Mouse (Mus musculus) heart, postnatal 0 days (tissue): ENCODE data around the gene Gse1.
A peak's percentile ranks its signal among the peaks of the same experiment; 100 is the strongest.

Source experiments
- CTCF ChIP-seq: IDR thresholded peaks from 2 replicates; pipeline ENCODE4 v1.5.1; 2016; ENCODE audit warnings: antibody characterized with exemption, control low read depth, low read depth
- EP300 ChIP-seq: IDR thresholded peaks from 2 replicates; pipeline ENCODE4 v1.6.1; 2016; ENCODE audit warnings: antibody characterized with exemption, low read depth

GRCm38 (mm10) chr8:120231870-120232269 lies 3.6 kb downstream of the Gse1 start:
- TF ChIP-seq CTCF (no peak), EP300 (0 out of 2 replicates have a peak, but pooled peaks have one; percentile 31)
